Mouse (Mus musculus) embryo, embryonic 10.5 days (tissue): ENCODE results near the gene Snx6.
A peak's percentile ranks its signal among the peaks of the same experiment; 100 is the strongest.
"Not testable (repeated sequence)": the region's sequence is repeated elsewhere in the genome, so short reads cannot be mapped to it uniquely, and the experiment has no call there.

ENCODE experiments used
- DNase-seq: peaks from one replicate; pipeline ENCODE4 v3.0.0-alpha.2; 2015; ENCODE audit warnings: low spot score

Gene Snx6

DNA sequence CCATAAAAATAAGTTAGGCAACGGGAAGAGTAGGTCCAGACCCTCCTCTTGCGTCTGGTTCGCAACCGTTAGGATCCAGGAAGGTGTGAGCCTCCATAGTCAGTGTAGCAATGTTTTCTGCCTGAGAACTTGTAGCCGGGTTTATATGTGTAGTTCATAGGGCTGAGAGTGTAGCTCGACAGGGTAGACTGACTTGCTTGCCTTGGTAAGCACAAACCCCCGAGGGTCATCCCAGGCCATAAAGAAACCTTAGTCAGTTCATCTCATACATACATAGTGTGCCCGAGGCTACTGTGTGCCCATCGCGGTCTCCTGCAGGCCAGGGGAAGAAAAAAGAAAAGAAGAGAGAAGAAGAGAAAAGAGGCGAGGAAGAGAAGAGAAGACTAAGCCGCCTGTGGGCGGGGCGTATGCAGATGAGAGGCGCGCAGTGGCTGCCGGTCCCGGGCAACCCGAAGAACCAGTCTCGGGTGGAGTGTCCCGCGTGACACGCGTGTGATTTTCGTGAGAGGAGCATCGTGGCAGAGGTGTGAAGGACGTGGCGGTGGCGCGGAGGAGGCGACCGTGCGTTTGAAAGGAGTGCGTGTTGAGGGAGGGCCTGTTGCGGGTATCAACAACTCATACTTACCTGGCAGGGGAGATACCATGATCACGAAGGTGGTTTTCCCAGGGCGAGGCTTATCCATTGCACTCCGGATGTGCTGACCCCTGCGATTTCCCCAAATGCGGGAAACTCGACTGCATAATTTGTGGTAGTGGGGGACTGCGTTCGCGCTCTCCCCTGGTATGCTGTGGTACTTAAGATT lies 85.6 kb downstream of the Snx6 start:
- DNase-seq = not testable (repeated sequence)

DNA sequence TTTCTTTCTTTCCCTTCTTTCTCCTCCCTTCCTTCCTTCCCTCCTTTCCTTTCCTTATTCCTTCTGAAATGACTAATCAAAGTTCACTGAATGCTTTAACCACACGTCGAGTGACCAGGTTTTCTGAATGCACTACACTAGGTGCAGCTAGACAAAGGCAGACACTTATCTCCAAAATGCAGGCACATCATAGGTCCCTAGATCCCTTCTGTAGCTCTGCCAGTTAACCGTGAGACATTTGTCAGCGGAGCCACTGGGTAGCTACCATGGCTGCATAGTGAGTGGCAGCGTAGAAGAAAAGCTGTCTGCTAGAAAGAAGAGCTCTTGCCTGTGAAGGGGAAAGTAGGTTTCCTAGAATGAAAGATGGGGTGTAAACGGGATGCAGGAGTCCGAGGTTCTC lies 96.1 kb downstream of the Snx6 start:
- no peak for DNase-seq

DNA sequence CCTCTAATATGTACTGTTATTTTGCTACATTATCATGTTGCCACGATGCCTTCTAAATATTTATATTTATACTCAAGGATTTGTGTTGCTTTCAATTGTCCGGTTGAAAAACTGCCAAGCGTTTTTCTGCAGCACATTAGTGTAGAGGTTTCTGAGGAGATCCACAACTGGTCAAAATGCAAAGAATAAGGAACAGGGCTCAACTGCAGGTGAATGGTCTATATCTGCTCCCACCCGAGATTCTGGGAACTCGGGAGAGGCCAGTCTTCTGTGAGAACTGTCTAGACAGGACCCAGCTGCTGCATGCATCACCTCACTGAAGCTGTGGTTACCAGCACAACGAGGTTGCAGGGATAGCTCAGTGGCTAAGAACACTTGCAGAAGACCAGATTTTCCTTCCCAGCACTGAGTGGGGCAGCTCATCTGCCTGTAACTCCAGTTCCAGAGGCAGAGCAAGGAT lies 97.7 kb downstream of the Snx6 start:
- DNase-seq = no peak

DNA sequence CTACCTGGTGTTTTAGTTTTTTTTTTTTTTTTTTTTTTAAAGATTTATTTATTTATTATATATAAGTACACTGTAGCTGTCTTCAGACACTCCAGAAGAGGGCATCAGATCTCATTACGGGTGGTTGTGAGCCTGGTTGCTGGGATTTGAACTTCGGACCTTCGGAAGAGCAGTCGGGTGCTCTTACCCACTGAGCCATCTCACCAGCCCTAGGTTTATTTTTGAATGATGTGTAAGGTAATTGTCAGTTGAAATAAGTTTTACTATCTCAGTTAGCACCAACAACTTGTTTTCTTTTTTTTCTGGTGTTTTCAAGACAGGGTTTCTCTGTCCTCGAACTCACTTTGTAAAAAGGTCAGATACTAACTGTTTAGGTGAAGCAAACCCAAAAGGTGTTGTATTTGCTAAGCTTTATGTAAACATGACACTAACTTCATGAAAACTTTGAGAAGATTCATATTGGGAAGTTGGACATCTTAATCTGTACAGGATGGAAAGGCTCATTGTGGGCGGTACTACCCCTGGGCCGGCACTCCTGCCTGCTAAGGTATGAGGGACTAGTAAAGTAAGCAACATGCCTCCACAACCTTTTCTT lies 98.4 kb downstream of the Snx6 start:
- DNase-seq = peak; percentile 72
